Mouse (Mus musculus) embryo, embryonic 10.5 days (tissue): ENCODE results near the gene Ovol1.

ENCODE experiments used
- DNase-seq: peaks from one replicate; pipeline ENCODE4 v3.0.0-alpha.2; 2015; ENCODE audit warnings: low spot score

Ovol1 gene

GRCm38 (mm10) chr19:5560457-5561041 is at the start of gene Ovol1:
Gene Ovol1 (minus strand): TSS chr19:5560646.
- DNase-seq = no peak

- DNase-seq = peak; percentile 97
Observed at GRCm38 (mm10) chr19:5609547-5610404, 49.3 kb upstream of the Ovol1 start, which contains the start of gene Kat5. Gene Kat5 (minus strand): TSS chr19:5610237.

GRCm38 (mm10) chr19:5609171-5609546 is 48.7 kb upstream of the Ovol1 start:
- DNase-seq = no peak

GRCm38 (mm10) chr19:5608707-5609106 is 48.3 kb upstream of the Ovol1 start:
- DNase-seq = no peak

- DNase-seq = no peak
Observed at GRCm38 (mm10) chr19:5607705-5608410, 47.4 kb upstream of the Ovol1 start.

GRCm38 (mm10) chr19:5606196-5606595 is 45.8 kb upstream of the Ovol1 start:
- DNase-seq = no peak

- DNase-seq = no peak
Observed at GRCm38 (mm10) chr19:5605126-5605525, 44.7 kb upstream of the Ovol1 start.

- no peak for DNase-seq
Observed at GRCm38 (mm10) chr19:5603664-5604063, 43.2 kb upstream of the Ovol1 start.

GRCm38 (mm10) chr19:5601752-5602541 is 41.5 kb upstream of the Ovol1 start, which contains the start of gene Rnaseh2c:
Gene Rnaseh2c (plus strand): TSS chr19:5601873.
- peak; percentile 91 for DNase-seq

GRCm38 (mm10) chr19:5599224-5599623 is 38.8 kb upstream of the Ovol1 start:
- DNase-seq = no peak

GRCm38 (mm10) chr19:5591888-5592287 is 31.4 kb upstream of the Ovol1 start:
- no peak for DNase-seq

GRCm38 (mm10) chr19:5589159-5589558 is 28.7 kb upstream of the Ovol1 start:
- no peak for DNase-seq

- no peak for DNase-seq
Observed at GRCm38 (mm10) chr19:5581995-5582394, 21.5 kb upstream of the Ovol1 start.

- DNase-seq = no peak
Observed at GRCm38 (mm10) chr19:5580776-5581175, 20.3 kb upstream of the Ovol1 start.

GRCm38 (mm10) chr19:5579971-5580370 is 19.5 kb upstream of the Ovol1 start:
- no peak for DNase-seq

GRCm38 (mm10) chr19:5575336-5575735 is 14.9 kb upstream of the Ovol1 start:
- no peak for DNase-seq

- DNase-seq = no peak
Observed at GRCm38 (mm10) chr19:5572331-5573125, 12.1 kb upstream of the Ovol1 start.

GRCm38 (mm10) chr19:5571831-5572230 is 11.4 kb upstream of the Ovol1 start:
- DNase-seq = no peak

GRCm38 (mm10) chr19:5570353-5571246 is 10.2 kb upstream of the Ovol1 start:
- no peak for DNase-seq

- DNase-seq = no peak
Observed at GRCm38 (mm10) chr19:5569521-5569920, 9.1 kb upstream of the Ovol1 start.
